Mouse (Mus musculus) megakaryocyte-erythroid progenitor cell, adult 5-6 weeks (primary cell): Measurements from ENCODE around the gene Pnmt. TPM values are rescaled to one million over a fixed set of nuclear protein-coding genes. Genes with fewer than 3 reads are reported as not detected.
A peak's percentile ranks its signal among the peaks of the same experiment; 100 is the strongest.

ENCODE experiments used
- ATAC-seq: replicated peaks from 2 replicates; pipeline ENCODE4 v1.8.0; 2016; ENCODE audit warnings: mild to moderate bottlenecking, inconsistent platforms; ENCODE audit not compliant: severe bottlenecking, poor library complexity, low FRiP score, low TSS enrichment
- total RNA-seq, 2 experiments: library from RNA; stranded (forward) in 1 of 2; stranded (reverse) in 1 of 2; fragments of 200-1000, 215-1000 nt in 1 of 2; fragments of >200 nt in 1 of 2; fragmentation: Nextera tagmentation in 1 of 2; gene quantifications; 2 replicates each; pipeline ENCODE4 v1.2.3; 2014 to 2017

Pnmt gene
- total RNA-seq, 2 experiments from 2014 or later: not detected

DNA sequence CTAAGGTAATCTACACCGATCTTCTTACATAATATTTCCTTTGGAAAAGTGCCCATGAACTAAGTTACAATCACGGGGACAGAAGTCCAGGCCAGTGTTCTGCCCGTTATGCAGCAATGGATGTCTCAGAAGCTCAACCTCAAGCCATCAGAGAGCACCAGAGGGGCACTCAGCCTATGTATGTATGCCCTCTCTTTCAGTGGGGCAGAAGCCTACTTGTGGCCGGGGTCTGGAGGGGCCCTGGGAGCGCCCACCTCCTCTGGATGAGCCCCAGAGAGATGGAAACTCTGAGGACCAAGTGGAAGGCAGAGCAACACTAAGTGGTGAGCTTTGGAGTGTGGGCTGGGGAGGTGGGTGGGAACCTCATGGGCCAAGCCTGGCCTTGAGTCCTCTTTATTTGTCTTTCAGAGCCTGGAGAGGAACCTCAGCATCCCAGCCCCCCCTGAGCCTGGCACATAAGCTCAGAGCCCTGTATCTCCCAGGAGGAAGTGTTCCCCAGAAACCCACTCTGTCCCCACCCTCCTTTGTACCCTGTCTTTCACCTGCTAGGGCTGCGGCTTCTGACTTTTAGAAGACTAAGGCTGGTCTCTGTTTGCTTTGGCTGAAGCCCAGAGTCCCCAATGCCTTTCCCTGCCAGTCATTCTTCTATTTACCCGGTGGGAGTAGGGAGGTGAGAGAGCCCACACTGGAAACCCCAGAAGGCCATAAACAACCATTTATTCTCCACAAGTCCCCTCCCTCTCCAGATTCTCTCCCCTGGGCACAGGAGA is 29.4 kb upstream of the Pnmt start:
- no peak for ATAC-seq

DNA sequence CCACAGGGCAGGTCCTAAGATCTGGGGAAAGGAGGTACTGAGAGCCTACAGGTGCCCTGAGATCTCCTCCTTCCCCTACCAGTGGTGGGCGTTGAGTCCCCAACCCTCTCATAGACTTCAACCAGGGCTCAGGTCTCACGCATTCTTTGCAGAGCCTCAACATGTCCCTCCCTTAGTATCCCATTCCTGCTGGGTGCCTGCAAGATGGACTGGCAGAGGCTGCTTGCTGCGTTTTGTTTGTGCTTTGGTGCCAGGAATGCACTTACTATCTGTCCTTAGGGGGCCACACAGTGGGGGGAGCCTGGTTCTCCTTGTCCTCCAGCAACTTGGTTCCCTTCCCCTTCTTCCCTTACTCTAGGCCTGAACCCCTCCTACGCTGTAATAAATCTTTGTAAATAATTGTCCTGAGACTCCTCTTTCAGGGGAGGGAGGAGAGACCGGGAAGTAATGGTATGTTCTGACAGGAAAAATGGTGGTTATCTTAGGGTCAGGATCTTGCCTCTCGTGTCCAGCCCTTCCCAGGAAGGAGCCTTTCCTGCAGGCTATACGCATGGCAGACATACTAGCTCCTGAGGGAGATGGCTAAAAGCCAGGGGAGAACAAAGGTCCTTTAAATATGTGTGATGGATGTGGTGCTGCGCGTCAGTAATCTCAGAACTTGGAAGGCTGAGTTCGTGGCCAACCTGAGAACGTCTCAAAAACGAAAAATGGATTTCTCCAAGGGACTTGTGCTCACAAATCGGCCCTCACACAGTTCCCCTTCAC is 28.7 kb upstream of the Pnmt start:
- ATAC-seq: no peak

DNA sequence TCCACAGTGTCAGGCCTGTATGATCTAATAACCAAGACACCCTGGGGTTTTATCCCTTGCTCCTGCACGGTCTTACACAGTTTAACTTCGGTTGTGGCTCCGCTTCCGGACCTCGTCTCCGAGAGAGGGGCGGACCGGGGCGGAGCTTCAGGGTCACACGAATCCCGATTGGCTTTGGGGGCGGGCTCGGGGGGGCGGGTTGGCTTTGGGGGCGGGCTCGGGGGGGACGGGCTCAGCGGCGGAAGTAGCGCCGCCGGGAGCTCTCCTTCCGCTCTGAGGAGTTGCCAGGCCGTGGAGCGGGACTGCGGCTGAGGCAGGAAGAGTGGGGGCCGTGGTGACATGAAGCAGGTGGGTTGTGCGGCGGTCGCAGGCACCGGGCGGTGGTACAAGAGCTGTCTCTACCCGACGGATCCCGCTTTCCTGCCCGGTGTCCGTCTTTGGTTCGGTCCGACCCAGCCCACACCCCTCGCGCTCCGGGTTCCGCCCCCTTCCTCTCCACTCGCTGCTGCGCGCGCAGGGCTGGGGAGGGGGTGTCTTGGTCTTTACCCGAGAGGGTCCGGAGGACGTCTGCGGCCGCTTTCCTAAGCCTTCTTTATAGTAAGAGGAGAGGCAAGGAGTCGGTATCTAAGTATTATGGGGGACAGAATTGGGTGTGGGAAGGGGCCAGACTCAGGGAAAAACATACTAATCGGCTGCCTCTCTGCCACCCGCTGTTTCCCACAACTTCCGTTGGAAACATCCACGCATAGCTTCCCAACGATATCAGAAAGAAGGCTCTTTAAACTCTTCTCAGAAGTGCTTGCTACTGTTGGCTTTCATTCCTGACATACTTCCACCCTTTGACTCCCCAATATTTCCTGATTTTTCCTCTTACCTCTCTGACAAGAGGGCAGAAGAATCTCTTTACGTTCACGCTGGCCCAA is 27.8 kb upstream of the Pnmt start, which contains the start of gene Stard3:
TSS of gene Stard3 (plus strand) at position 208 of the 923 bp plus-strand sequence.
- peak; percentile 73 for ATAC-seq

DNA sequence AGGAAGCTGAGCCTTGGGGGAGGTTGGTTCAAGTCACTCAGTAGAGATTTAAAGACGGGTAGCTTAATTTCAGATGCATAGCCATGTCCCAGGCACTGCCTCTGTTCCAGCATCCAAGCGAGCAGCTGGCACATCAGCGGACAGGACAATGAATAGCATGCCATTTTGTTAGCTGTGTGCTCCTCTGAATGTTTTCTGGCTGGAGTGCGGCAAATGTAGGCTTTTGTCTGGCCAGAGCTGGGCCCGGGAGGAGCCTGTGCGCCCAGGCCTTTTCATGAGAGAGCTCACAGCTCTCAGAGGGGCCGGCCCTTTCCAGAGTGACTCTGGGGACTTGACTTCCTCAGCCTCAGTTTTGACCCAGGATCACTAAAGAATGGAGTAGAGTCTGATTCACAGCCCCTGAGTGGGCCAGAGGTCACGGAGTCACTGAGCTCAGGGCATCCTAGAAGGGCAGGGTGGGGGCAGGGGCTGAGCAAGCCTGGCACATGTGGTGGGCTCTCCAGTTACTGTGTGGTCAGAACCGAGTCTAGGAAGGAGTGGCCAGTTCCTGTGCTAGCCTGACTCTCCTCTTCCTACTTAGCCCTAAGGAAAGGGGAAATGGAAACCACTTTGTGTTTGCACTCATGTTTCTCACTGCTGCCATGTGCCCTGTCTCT is 25.3 kb upstream of the Pnmt start:
- no peak for ATAC-seq

DNA sequence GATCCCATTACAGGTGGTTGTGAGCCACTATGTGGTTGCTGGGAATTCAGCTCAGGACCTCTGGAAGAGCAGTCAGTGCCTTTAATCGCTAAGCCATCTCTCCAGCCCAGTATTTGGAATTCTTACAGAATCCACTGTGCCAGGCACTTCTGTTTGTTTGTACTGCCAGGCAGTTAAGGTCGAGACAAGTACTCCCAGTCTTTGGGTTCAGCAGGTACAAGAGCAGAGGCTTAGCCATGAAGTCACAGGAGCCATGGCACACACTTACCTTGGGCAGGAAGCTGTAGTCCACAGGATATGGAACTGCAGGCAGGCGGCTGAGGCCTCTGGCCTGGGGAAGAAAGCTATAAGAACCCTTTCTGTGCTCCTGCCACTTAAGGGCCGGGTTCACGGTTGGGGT is 22.4 kb upstream of the Pnmt start:
- no peak for ATAC-seq

DNA sequence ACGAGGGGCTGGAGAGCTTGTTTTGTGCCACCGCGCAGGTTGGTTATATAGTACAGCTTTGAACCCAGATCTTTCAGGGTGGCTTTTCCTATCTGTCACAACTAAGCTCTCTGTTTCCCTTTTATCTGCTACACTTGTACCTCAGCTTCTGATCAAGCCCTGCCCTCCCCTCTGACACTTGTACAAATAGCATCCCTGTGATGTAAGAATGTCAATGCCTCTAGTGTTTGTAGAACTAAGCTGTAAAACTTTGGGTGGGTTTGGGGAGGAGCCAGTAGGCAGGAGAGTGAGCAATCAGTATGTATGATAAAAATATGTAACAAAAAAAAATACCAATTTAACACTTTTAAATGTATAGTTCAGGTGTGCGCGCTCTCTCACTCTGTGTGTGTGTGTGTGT is 21.8 kb upstream of the Pnmt start:
- ATAC-seq: no peak

DNA sequence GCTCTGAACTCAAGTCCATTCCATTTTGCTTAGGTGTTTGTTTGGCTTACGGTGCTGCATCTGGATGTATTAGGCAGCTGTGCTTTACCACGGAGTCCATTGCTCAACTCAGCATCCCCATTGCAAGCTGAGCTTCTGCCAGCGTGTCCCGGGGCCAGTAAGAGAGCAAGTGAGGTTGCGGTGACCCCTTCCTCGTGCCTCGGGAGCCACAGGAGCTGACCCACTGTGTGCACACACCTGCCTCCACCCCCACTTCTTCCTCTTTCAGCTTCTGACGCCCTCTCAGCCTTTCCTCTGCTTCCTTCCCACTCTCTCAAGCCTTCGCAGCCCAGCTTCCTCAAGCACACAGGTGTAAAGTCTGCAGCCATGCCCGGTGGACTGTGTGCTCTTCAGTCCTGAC is 20.0 kb upstream of the Pnmt start:
- no peak for ATAC-seq

DNA sequence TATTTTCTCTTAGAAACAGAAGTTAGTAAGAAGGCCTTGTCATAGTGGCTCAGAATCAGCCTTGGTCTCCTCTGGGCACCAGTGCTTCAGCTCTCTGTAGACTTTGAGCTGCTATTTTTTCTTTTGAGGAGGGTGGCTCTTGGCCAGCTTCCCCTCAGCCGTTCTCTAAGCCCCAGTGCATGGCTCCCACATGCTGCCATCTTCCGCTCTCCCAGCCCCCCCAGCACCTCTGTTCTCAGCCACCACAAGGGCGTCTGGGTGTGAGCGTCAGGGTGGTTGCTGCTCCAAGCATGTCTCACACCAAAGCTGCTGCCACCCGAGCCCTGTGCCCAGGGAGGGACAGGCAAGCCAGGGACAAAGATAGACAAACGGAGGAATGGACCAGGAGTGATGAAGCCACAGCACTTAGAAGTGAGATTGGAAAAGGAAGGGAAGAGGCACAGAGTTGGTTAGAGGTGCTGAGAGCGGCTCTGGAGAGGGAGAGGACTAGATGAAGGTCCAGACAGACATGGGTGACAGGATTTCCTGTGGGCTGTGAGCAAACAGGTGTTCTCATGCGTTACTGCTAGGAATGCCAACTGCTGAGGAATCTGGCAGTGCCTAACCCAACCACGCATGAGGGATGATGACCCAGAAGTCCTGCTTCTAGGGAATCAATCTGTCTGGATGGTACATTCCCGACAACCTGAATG is 18.9 kb upstream of the Pnmt start:
- no peak for ATAC-seq

DNA sequence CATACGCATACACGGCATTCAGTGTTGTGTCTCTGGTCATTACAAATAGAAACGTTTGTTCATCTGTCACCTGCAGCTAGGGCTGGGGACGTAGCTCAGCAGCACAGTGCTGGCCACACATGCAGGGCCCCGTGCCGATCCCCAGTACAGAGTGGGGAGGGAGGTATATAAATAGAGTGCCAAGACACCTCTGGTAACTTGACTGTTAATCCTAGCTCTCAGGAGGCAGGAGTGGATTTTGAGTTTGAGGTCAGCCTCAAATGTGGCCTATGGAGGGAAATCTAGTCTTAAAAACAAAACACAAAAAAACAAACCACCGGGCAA is 18.4 kb upstream of the Pnmt start:
- ATAC-seq: no peak

DNA sequence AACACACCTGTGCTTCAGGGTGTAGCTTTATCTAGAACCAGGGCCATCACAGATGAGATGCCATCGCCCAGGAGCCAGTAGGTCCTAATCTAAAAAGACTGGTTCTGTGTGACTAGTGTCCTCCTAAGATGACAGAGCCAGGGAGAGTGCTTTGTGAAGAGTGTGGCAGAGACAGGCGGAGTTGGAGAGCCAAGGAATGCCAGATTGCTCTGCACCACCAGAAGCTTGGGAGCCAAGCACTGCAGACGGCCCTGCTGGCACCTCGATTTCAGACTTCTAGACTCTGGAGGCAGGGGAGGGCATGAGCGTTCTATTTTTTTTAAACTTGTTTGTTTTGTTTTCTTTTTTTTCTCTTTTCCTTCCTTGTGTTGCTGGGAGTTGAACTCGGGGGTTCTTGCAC is 16.9 kb upstream of the Pnmt start:
- ATAC-seq: no peak

DNA sequence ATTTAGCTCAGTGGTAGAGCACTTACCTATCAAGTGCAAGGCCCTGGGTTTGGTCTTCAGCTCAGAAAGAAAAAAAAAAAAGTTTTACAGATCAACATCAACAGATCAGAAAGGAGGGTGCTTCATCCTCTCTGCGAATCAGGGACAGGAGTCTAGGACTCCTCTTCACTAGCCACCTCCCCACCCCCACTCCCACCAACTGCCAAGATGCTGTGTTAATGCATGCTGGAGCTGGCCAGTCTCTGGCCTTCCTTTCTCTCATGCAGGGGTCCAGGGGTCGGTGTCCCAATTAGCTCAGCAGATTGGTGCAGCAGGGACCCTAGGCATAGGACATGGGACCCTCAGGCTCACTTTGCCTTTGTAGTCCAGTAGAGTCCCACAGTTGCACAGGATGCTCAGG is 15.7 kb upstream of the Pnmt start:
- no peak for ATAC-seq

DNA sequence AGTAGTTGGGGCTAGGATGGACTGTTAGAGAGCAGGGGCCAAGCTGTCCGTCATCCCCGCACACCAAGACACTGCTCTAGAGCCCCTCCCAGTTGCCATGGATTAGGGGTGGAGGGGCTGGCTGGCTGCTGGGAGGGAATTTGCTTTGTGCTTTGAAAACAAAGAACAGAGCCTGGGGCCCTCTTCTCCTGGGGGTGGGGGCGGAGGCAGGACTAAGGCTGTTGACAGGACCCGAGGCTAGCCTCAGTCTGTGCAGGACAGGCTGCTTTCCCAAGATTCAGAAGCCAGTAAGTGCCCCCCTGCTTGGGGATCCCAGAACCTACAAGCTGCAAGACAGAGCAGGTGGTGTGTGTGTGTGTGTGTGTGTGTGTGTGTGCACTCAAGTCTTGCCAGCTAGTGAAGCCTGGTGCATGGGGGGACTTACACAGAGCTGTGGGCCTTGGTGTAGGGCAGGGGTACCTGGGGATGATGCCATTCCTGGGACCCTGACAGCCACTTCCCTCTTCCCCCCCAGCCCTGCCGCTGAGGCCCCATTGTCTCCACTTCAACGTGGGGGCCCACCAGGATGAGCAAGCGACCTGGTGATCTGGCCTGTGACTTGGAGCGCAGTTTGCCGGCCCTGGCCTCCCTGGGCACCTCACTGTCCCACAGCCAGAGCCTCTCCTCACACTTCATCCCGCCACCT is 14.6 kb upstream of the Pnmt start:
- 0 out of 2 replicates have a peak, but pooled peaks have one; percentile 28 for ATAC-seq

DNA sequence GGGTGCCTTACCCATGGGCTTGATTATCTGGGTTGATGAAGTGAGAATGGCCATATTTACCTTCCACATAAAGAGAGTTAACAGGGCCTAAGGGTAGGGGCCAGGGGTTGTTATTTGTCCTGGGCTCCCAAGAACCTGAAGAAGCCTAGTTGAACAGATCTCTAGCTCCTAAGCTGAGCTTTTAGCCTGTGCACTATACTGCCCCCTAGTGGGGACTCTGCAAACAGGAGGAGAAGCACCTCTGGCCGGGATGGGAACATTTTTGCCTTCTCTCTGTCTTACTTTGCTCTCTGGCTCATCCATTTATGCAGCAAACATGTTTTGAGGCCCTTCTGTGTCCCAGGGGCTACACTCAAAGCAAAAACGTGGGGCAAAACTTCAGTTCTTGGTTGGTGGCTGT is 13.8 kb upstream of the Pnmt start:
- ATAC-seq: peak; percentile 44; the same call in 1 of the 2 replicates

DNA sequence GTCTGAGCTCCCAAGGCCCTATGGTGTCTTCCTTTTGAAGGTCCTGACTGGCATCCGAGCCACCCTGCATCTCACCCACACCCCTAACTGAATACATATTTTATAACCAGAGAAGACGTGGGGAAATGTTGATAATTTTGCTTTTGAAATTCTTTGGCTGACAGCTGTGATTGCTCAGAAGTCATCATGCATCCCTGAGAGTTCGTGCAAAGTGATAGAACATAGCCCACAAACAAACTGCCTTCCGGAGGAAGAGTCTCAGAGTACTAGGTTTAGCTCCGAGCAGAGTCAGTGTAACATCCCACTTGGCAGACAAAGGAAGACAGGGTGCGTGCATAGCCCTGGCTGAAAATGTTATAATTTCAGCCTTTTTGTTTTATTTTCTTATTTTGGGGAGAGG is 13.0 kb upstream of the Pnmt start:
- no peak for ATAC-seq

DNA sequence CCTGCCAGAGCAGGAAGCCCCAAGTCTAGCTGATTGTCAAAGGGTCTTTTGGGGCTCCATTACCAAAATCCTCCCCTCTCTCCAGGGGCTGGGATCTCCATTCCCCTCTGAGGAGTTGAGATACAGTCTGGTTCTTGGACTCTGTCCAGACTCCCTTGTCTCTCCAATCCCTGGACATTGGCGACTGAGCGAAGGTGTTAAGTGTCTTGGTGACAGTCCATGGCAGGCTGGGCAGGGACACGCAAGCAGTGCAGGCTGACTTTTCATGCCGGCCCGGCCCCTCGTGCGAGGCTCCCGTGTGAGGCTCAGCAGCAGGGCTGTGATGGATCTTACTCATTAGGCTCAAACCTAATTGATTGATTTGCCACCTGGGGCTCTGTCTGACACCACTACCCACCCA is 12.0 kb upstream of the Pnmt start:
- ATAC-seq: no peak

DNA sequence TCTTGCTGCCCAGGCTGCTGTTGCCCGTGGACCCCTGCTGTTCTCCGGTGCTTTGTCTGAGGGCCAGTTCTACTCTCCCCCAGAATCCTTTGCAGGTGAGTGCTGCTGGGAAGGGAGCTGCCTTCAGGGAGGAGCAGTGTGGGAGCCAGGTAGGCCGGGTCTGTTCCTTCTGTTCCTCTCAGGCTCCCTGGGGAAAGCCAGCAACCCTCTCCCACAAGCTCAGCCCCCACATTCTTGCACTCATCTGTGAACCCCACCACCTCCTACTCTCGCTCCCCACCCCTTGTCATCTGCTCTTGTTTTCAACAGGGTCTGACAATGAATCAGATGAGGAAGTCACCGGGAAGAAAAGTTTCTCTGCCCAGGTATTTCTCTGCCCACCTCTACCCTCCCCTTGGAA is 9.5 kb upstream of the Pnmt start:
- no peak for ATAC-seq

DNA sequence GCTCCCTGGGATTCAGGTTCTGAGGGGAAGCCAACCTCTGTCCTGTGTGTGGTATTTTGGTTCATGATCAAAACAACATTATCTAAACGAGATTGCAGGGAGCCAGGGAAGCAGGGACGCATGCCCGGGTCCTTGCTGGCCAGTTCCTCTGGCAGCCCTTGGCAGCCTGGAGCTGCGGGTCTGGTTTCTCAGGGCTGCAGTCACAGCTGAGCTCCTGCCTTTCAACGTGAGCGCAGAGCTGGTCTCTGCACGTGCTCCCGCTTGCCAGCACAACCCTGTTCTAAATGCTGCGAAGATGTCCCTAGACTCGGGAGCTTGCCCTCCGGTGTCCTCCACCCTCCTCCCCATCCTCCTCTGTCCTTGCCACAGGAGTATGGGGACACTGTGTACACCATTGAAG is 8.5 kb upstream of the Pnmt start:
- no peak for ATAC-seq

DNA sequence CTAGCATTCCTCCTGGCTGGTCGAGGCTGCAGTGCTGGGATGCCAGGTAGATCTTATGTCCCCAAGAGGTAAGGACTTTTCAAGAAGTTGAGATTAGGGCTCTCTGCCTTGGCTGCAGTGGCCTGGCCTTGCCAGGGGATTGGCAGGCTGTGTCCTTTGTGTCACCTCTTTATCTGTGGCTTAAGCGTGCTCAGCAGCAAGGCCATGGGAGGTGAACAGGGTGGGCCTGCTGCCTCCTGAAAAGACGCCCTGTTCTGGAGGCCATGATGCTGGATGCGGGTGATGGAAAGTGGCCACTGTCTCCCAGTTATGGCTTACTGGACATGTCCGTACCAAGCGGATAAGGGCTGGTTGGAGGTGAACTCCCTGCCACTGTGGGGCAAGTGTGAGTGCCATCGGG is 6.9 kb upstream of the Pnmt start:
- ATAC-seq: peak; percentile 17; the same call in 1 of the 2 replicates
